Mouse (Mus musculus): ENCODE data around the gene Nek9. TPM values are rescaled to one million over a fixed set of nuclear protein-coding genes. Genes with fewer than 3 reads are reported as not detected.

Gene Nek9
- total RNA-seq (2021): 10 to 100 TPM; 76.7 to 77.0 TPM
- long read RNA-seq, experiment 1, full-length matches to known transcripts: 1 of 13 reads
- long read RNA-seq, experiment 1, partial matches to known transcripts: 10 of 13 reads
- long read RNA-seq, experiment 1, other reads (novel, unspliced or antisense): 2 of 13 reads
- long read RNA-seq, experiment 2, full-length matches to known transcripts: 26 of 64 reads
- long read RNA-seq, experiment 2, partial matches to known transcripts: 19 of 64 reads
- long read RNA-seq, experiment 2, other reads (novel, unspliced or antisense): 19 of 64 reads

- DNase-seq (ENCODE audit: low spot score in 2 of 2): peak; percentile 84 to 90
These were observed at the start of gene Nek9 for GRCm38 (mm10) chr12:85339243-85339729. Gene Nek9 (minus strand): TSS chr12:85339362.

GRCm38 (mm10) chr12:85385995-85386375 is 46.8 kb upstream of the Nek9 start:
- DNase-seq (ENCODE audit: low spot score in 2 of 2): no peak

- no peak for DNase-seq (ENCODE audit: low spot score in 2 of 2)
These were observed 46.3 kb upstream of the Nek9 start for GRCm38 (mm10) chr12:85385329-85385994.

- DNase-seq (ENCODE audit: low spot score in 2 of 2): no peak
These were observed 43.9 kb upstream of the Nek9 start for GRCm38 (mm10) chr12:85382761-85383680.

- DNase-seq (ENCODE audit: low spot score in 2 of 2): no peak
These were observed 42.4 kb upstream of the Nek9 start for GRCm38 (mm10) chr12:85381570-85381969.

- no peak for DNase-seq (ENCODE audit: low spot score in 2 of 2)
These were observed 41.8 kb upstream of the Nek9 start for GRCm38 (mm10) chr12:85380942-85381341.

- DNase-seq (ENCODE audit: low spot score in 2 of 2): no peak
These were observed 41.1 kb upstream of the Nek9 start for GRCm38 (mm10) chr12:85380308-85380707.

GRCm38 (mm10) chr12:85378271-85378670 is 39.1 kb upstream of the Nek9 start:
- DNase-seq (ENCODE audit: low spot score in 2 of 2): no peak

GRCm38 (mm10) chr12:85374561-85375272 is 35.6 kb upstream of the Nek9 start, which contains the start of gene Tmed10:
Gene Tmed10 (minus strand): TSS chr12:85374847.
- DNase-seq (ENCODE audit: low spot score in 2 of 2): peak; percentile 67 to 79

- peak; percentile 47 to 60 for DNase-seq (ENCODE audit: low spot score in 2 of 2)
These were observed 34.7 kb upstream of the Nek9 start for GRCm38 (mm10) chr12:85373591-85374560.

GRCm38 (mm10) chr12:85372068-85372665 is 33.0 kb upstream of the Nek9 start:
- no peak for DNase-seq (ENCODE audit: low spot score in 2 of 2)

- DNase-seq (ENCODE audit: low spot score in 2 of 2): no peak
These were observed 29.4 kb upstream of the Nek9 start for GRCm38 (mm10) chr12:85368441-85369063.

GRCm38 (mm10) chr12:85366271-85366670 is 27.1 kb upstream of the Nek9 start:
- no peak for DNase-seq (ENCODE audit: low spot score in 2 of 2)

GRCm38 (mm10) chr12:85362510-85362909 is 23.3 kb upstream of the Nek9 start:
- DNase-seq (ENCODE audit: low spot score in 2 of 2): no peak

GRCm38 (mm10) chr12:85361580-85361979 is 22.4 kb upstream of the Nek9 start:
- no peak for DNase-seq (ENCODE audit: low spot score in 2 of 2)

- DNase-seq (ENCODE audit: low spot score in 2 of 2): no peak
These were observed 22.0 kb upstream of the Nek9 start for GRCm38 (mm10) chr12:85361165-85361564.

GRCm38 (mm10) chr12:85354061-85354460 is 14.9 kb upstream of the Nek9 start:
- DNase-seq (ENCODE audit: low spot score in 2 of 2): no peak

- no peak for DNase-seq (ENCODE audit: low spot score in 2 of 2)
These were observed 11.5 kb upstream of the Nek9 start for GRCm38 (mm10) chr12:85350407-85351232.

Data from adrenal gland, postnatal 4 days (tissue).